Mouse (Mus musculus): Measurements from ENCODE around the gene Rpl10l.

The Rpl10l gene

DNA sequence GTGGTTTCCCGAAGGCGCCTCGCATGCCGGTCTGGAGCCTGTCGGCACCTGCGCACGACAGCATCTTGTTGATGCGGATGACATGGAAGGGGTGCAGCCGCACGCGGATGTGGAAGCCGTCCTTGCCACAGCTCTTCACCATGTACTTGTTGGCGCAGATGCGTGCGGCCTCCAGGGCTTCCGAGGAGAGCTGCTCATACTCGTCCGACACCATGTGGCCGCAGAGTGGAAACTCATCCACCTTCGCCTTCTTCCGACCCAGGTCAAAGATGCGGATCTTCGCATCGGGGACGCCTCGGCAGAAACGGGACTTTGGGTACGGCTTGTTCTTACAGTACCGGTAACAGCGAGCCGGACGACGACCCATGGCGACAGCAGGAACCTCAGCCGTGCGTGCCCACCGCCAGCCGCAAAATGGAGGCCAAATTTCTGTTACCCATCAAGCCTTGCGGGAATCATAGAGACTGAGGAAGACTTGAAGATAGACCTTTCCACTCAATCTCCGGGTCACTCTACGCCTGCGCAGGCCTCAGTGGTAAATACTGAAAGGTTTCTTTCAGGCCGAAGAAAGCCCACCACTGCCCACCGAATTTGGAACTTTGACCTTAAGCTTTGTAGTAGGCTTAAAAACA is at the start of gene Rpl10l:
Gene Rpl10l, minus strand, starts transcription at position 411 of the 632 bp plus-strand sequence.
- DNase-seq (ENCODE audit: low read depth) = no peak

DNA sequence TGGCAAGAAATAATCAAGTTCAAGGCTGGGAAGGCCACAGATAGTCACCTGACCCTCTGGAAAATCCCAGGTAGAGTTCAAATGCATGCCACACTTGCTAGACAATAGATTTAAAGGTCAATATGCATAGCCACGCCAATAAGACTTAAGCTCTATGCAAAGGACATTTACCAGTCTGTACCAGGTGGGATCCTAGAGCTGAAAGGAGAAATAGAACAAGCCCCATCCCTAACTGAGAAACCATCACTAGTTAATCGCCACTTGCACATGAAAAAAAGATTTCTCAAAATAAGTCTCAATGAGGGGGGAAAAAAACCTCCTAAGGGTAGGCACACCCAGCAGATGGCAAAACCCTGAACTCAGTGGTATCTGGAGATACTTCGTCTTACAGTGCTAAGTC is 8.3 kb downstream of the Rpl10l start:
- DNase-seq (ENCODE audit: low read depth) = no peak

DNA sequence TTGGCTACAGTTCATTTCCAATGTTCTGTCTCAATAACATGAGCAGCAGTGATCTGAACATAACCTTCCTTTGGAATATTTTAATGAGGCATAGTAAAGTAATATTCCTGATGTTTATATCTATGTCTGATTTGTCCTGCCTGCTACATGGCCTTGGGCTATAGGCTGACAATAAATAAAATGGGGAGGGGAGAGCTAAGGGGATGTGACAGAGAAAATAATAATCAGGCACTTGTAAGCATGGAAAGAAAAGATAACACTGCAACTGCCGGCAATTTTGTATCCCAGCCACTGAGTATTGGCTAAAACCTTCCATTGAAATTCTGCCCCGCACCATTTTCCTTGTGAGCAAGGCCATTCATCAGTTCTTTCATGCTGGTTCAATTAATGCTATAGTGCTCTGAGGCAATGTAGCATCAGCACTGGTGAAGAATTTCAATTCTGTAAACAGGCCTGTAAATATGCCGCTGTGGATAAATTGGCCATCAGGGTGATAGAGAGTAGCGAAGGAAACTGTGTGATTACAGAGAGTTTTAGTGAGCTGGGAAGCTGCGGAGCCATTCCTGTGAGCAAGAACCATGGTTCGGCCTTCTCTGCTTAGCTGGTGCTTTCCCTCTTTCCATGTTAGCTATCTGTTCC is 38.6 kb downstream of the Rpl10l start:
- DNase-seq (ENCODE audit: low read depth) = no peak

DNA sequence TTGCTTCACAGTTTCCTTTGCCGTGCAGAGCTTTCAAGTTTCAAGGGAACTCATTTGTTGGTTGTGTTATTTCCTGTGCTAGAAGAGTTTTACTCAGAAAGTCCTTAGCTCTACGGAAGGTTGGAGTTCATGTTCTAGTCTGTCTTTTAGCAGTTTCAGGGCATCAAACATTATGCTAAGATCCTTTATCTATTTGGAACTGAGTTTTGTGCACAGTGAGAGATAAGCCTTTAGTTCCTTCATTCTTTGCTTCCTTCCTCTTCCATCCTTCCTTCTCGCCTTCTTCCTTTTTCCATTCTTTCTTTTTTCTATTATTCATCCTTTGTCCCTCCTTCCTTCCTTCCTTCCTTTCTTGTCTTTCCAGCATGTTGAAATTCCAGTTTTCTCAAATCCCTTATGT is 50.0 kb downstream of the Rpl10l start:
- DNase-seq (ENCODE audit: low read depth) = no peak
